Mouse (Mus musculus) 416B (cell line): Measurements from ENCODE around the gene Zranb2.
A peak's percentile ranks its signal among the peaks of the same experiment; 100 is the strongest.

ENCODE experiments used
- DNase-seq: peaks from one replicate; pipeline ENCODE4 v3.0.0; 2011; ENCODE audit warnings: low read depth

Zranb2 gene

GRCm38 (mm10) chr3:157533964-157534785, at the start of gene Zranb2:
Gene Zranb2 (plus strand): TSS chr3:157534160.
- DNase-seq = peak; percentile 92

DNA sequence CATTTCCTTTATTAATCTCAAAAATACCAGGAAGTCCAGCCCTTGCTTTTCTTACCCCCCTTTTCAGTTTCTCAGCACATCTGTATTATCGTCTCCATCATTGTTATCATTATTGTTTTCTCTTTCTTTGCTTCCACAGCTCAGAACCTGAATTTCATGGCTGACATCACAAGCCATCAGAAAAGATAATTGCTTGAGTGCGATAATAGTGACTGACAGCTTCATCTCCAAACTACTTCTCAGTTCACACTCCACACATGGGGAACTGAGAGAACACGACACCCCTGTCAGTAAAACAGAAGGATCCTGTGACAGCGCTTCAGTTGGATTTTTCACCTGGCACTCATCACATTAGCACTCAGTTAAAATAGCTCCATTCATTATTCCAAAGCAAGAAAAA, 41.9 kb upstream of the Zranb2 start:
- DNase-seq = no peak

GRCm38 (mm10) chr3:157502216-157502615, 31.7 kb upstream of the Zranb2 start:
- no peak for DNase-seq

GRCm38 (mm10) chr3:157514116-157514796, 19.7 kb upstream of the Zranb2 start:
- no peak for DNase-seq

DNA sequence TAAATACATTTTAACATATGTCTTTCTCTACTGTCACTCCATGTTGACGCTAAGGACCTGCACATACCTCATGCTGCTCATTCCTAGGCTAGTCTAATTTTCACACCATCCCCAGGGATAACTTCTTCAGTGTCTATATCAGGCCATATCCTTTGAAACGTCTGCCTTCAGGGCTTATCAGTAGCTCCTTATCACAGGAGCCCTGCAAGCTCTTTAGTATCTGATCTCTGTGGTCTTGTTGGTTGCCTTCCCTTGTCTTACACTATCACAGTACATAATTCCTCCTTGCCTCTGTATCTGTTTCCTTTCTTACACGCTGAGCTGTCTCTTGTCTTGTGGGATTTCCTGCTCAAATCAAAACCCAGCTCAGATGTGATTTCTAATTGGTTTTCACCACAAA, 17.5 kb upstream of the Zranb2 start:
- peak; percentile 44 for DNase-seq

DNA sequence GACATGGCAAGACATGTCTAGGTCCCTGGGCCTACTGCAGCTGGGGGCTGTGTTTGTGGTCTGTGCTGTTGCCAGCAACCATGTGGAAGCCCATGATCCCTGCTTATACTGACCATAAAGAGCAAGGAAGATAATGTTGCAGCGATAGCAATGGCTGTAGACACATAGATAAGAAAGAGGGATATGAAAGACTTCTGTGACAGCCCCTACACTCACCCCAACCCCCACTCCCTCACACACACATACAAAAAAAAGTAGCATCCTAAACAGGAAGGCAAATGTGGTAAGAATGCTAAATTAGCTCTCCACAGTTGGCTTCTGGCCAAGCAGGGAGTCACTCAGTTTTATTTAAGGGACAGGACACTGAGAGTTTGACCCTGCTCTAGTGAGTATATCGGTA, 16.0 kb upstream of the Zranb2 start:
- DNase-seq = peak; percentile 88

DNA sequence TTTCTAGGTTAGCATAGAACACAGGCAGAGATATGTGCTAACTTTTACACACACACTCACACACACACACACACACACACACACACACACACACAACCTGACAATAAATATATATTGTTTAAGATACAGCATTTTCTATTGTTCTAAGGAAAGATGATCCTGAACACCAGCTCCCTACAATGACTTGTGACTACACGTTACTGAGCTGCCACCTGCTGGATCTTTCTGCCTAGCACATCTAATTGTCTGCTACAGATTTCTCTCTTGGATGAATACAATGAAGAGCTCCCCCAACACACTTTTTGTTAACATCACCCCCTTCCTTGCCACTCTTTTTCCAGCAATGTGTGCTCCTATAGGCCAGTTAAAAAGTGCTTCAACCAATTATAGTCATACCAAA, 13.5 kb upstream of the Zranb2 start:
- peak; percentile 70 for DNase-seq

DNA sequence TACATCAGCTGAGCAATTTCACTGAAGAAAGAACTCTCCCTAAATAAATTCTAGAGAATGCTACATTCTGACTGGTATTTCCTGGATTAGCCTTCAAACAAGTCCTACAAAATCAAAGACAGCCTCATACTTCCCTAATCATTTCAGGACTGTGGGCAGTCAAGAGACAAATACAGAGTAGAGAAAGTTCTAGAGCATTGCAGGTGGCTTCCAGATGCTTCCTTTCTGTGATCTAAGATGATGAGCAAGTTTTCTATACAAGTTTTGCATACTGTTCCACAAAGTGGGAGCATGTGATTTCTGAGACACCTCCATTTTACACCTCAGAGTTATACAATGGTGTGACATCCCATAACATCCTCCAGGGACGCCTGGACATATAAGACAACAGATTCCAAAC, 10.1 kb upstream of the Zranb2 start:
- DNase-seq = no peak

- DNase-seq = no peak
Measured at GRCm38 (mm10) chr3:157531585-157531984, 2.4 kb upstream of the Zranb2 start.

DNA sequence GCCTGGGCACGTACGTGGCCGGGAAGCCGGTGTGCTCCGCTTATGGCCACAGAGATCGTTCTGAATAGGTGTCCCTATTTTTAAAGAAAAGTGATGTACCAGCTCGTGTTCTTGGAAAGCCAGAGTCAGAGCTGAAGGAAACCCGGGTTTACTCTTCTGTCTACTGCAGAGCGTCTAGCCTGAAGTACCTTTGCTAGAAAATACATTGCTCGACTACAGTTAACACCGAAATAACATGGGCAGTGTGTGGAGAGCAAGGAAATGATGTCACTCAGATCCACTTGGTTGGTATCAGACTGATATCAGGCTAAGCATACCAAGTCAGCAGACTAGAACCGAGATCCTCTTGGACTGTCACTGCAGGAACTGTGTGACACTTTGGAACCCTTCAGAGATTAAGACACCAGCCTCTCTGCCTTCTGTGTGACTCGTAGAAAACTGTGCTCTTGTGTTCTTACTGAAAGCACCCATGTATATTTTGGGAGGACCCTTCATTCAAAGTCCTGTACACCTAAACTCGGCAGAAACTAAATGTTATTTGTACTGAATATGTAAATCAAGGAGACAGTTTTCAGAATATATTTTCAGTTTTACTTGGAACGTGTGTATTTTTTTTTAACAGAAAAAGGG, 941 bp downstream of the Zranb2 start:
- peak; percentile 77 for DNase-seq

- no peak for DNase-seq
Measured at GRCm38 (mm10) chr3:157549323-157549722, 15.4 kb downstream of the Zranb2 start.

- DNase-seq = no peak
Measured at GRCm38 (mm10) chr3:157549758-157550600, 16.0 kb downstream of the Zranb2 start.

DNA sequence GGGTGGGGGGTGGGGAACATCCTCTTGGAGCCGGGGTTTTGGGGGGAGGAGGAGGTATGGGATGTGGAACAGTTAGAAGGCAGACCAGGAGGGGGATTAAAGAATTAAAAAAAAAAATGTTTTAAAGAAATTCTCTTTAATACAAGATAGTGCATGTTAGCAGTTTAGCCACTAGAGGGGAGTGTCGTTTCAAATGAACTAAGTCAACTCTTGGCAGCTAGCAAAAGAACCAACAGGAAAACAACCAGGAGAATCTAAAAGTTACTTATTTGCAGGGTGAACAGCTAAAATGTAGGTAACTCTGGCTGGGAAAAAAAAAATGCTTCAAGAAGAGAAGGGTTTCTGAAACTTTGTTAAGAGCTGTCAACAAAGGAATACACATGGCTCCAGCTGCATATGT, 31.2 kb downstream of the Zranb2 start:
- peak; percentile 86 for DNase-seq

- peak; percentile 59 for DNase-seq
Measured at GRCm38 (mm10) chr3:157566725-157567565, 33.0 kb downstream of the Zranb2 start, which contains the start of gene Ptger3. Gene Ptger3 (plus strand): TSS chr3:157566892.

GRCm38 (mm10) chr3:157567566-157568132, 33.7 kb downstream of the Zranb2 start:
- DNase-seq = no peak

DNA sequence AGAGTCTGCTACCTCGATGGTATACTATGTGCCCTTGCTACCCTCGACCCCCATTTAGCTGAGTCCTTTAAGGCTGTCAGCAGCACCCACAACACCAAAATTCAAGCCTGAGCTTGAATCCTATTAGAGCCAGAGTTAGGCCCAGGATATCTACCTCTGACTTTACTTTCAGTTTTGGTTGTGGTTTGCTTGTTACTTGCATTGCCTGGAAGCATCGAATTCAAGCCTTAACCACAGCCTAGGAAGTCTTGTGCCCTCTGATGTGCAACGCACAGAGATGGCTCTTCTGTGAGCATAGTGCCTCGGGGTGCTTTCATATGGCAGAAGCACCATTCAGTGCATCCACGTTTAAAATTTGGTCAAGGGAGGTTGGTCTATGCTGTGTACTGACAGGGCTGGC, 38.1 kb downstream of the Zranb2 start:
- peak; percentile 83 for DNase-seq

GRCm38 (mm10) chr3:157575441-157576342, 41.7 kb downstream of the Zranb2 start:
- DNase-seq = peak; percentile 97

GRCm38 (mm10) chr3:157576343-157576722, 42.4 kb downstream of the Zranb2 start:
- DNase-seq = peak; percentile 86

DNA sequence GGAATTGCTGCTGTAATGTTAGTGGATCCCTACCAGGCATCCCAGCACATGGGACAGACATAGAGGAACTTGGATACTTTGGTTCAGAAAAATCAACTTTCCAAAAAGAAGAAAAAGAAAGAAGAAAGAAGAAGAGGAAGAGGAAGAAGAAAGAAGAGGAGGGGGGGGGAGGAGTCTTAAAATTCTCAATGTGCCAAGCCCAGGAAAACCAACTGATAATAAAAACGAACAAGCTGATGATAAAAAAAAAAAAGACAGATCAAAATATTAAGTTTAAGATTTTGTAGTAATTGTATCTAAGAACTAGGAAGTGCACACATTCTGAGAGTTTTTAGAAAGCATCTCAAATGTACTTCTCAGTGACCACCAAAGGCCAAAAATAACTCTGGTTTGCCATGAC, 42.9 kb downstream of the Zranb2 start:
- peak; percentile 39 for DNase-seq
